In the genomic region with DNA sequence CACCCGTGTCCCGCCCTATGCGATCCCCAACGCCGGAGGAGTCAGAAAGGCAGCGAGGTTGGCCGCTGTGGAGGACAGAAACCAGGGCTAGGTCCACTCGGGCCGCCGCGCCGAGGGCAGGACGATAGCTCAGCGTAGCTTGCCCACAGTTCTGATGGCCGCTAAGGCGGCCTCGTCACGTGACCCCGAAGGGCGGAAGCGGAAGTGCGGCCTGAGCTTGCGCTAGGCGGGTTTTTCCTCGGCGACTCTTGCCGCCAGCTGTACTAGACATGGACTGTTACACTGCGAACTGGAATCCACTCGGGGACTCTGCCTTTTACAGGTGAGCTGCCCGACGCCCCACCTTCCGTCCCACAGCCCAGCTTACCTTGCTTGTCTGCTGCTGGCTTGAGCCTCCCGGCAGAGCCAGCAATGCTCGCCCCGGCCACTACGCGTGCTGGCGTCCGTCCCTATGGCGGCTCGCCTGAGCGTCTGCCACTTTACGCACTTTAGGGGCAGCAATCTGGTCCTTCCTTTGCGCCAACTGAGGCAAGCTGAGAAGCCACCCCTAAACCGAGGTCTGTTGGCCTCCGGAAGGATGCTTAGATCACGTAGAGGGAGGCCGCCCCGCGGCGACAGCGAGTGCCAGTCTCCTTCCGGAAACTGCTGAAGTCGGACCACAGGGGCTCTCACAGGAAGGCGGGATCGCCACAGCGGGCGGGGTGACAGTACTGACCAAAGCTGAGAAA, we compare ENCODE assay signal across 7 mouse cellular contexts. TPM values are rescaled to one million over a fixed set of nuclear protein-coding genes. Genes with fewer than 3 reads are reported as not detected.
DNase-seq lines count a peak whose midpoint lies in the region; ATAC-seq lines count a peak whose summit lies in the region.

Gene Vps16, plus strand, starts transcription at position 214 of the 728 bp plus-strand sequence.
Gene Pced1a, minus strand, starts transcription at position 576 of the 728 bp plus-strand sequence.

- peak within 1 kb of the TSS; percentile 91 for H3K9ac ChIP-seq in embryonic facial prominence, embryonic 12.5 days
- H3K9ac ChIP-seq in limb, embryonic 11.5 days (ENCODE audit: low read length): peak within 1 kb of the TSS; percentile 89
- peak within 1 kb of the TSS; percentile 78 for H3K9ac ChIP-seq in midbrain, embryonic 14.5 days (replicated peaks; ENCODE audit: low read length)

- H3K36me3 ChIP-seq in embryonic facial prominence, embryonic 12.5 days: 0 out of 2 replicates have a peak, but pooled peaks cover 12% of the 10 kb centered on the region
- no peaks in the 10 kb centered on the region for H3K36me3 ChIP-seq in limb, embryonic 11.5 days (ENCODE audit: control insufficient read depth, insufficient read depth, low read length)
- H3K36me3 ChIP-seq in midbrain, embryonic 14.5 days (ENCODE audit: control insufficient read depth, insufficient read depth, low read length): peaks cover 1% of the 10 kb centered on the region; the same call in 1 of the 2 replicates

- H3K4me1 ChIP-seq in embryonic facial prominence, embryonic 12.5 days: peaks cover 13% of the 10 kb centered on the region
- H3K4me1 ChIP-seq in limb, embryonic 11.5 days (ENCODE audit: control insufficient read depth, insufficient read depth, low read length): peaks cover 8% of the 10 kb centered on the region; the same call in 1 of the 2 replicates
- H3K4me1 ChIP-seq in midbrain, embryonic 14.5 days (ENCODE audit: control insufficient read depth, insufficient read depth, low read length): peaks cover 19% of the 10 kb centered on the region

- H3K27ac ChIP-seq in embryonic facial prominence, embryonic 12.5 days: peak within 1 kb of the TSS; percentile 83
- H3K27ac ChIP-seq in limb, embryonic 11.5 days (replicated peaks; ENCODE audit: low read depth, low read length): peak within 1 kb of the TSS; percentile 62
- H3K27ac ChIP-seq in midbrain, embryonic 14.5 days (replicated peaks; ENCODE audit: low read depth, low read length): peak within 1 kb of the TSS; percentile 95

- whole genome bisulfite sequencing in embryonic facial prominence, embryonic 12.5 days: under 1% methylated on average over 58 of the region's 58 CpGs
- WGBS in limb, embryonic 11.5 days: 0% methylated on average over 58 of the region's 58 CpGs
- WGBS in midbrain, embryonic 14.5 days: under 1% methylated on average over 58 of the region's 58 CpGs

- H3K27me3 ChIP-seq in embryonic facial prominence, embryonic 12.5 days: no peaks in the 10 kb centered on the region
- no peaks in the 10 kb centered on the region for H3K27me3 ChIP-seq in limb, embryonic 11.5 days (ENCODE audit: control insufficient read depth, insufficient read depth, low read length)
- H3K27me3 ChIP-seq in midbrain, embryonic 14.5 days (ENCODE audit: control insufficient read depth, insufficient read depth, low read length): no peaks in the 10 kb centered on the region

- H3K9me3 ChIP-seq in embryonic facial prominence, embryonic 12.5 days: no peaks in the 10 kb centered on the region
- H3K9me3 ChIP-seq in limb, embryonic 11.5 days (ENCODE audit: control insufficient read depth, low read length): no peaks in the 10 kb centered on the region
- no peaks in the 10 kb centered on the region for H3K9me3 ChIP-seq in midbrain, embryonic 14.5 days (ENCODE audit: control insufficient read depth, low read length)

- peak; percentile 93 for DNase-seq in adrenal gland, postnatal 25 days
- peak; percentile 99 for DNase-seq in heart, adult 11 months
- peak; percentile 95 for DNase-seq in kidney, adult 18-20 months
- peak; percentile 93 for DNase-seq in limb, embryonic 11.5 days (ENCODE audit: low spot score)
- peak; percentile 97 for DNase-seq in midbrain, embryonic 14.5 days
- DNase-seq in spleen, adult 18-20 months: peak; percentile 85 to 91

- peak; percentile 91 for ATAC-seq in embryonic facial prominence, embryonic 12.5 days (ENCODE audit: insufficient number of reproducible peaks, insufficient read depth, low FRiP score, low TSS enrichment)
- peak; percentile 94 for ATAC-seq in limb, embryonic 11.5 days (ENCODE audit: insufficient number of reproducible peaks, low FRiP score, low TSS enrichment, low read depth)
- ATAC-seq in midbrain, embryonic 14.5 days (ENCODE audit: low FRiP score, low TSS enrichment): peak; percentile 96

- peak within 1 kb of the TSS; percentile 90 for H3K4me3 ChIP-seq in embryonic facial prominence, embryonic 12.5 days
- peak within 1 kb of the TSS; percentile 82 for H3K4me3 ChIP-seq in limb, embryonic 11.5 days (ENCODE audit: low read depth, low read length)
- peak within 1 kb of the TSS; percentile 73 for H3K4me3 ChIP-seq in midbrain, embryonic 14.5 days (replicated peaks; ENCODE audit: low read depth, low read length)

- H3K4me2 ChIP-seq in embryonic facial prominence, embryonic 12.5 days (replicated peaks): peak within 1 kb of the TSS; percentile 75
- peak within 1 kb of the TSS; percentile 86 for H3K4me2 ChIP-seq in limb, embryonic 11.5 days (ENCODE audit: low read depth, severe bottlenecking)
- H3K4me2 ChIP-seq in midbrain, embryonic 14.5 days (ENCODE audit: low read length): peak within 1 kb of the TSS; percentile 80

RNA-seq across cellular contexts. Expression of gene Vps16, which starts in this region (rescaled TPM):
- 80.9 and 81.9 TPM in 2 replicates for total RNA-seq in adrenal gland, postnatal 25 days (2021)
- polyA plus RNA-seq in embryonic facial prominence, embryonic 12.5 days (2016; fragmentation: Nextera tagmentation; extraction: Ambion mirVana): 119 and 122 TPM in 2 replicates
- 79.8 and 89.2 TPM in 2 replicates for polyA plus RNA-seq in limb, embryonic 11.5 days (2014; fragmentation: Nextera tagmentation; extraction: Ambion mirVana)
- 88.2 and 88.6 TPM in 2 replicates for polyA plus RNA-seq in midbrain, embryonic 14.5 days (2014; fragmentation: Nextera tagmentation; extraction: Ambion mirVana)

RNA-seq across cellular contexts. Expression of gene Pced1a, which starts in this region (rescaled TPM):
- 18.9 and 19.9 TPM in 2 replicates for total RNA-seq in adrenal gland, postnatal 25 days (2021)
- 14.7 TPM in 2 replicates for polyA plus RNA-seq in embryonic facial prominence, embryonic 12.5 days (2016; fragmentation: Nextera tagmentation; extraction: Ambion mirVana)
- polyA plus RNA-seq in limb, embryonic 11.5 days (2014; fragmentation: Nextera tagmentation; extraction: Ambion mirVana): 10.9 and 11.4 TPM in 2 replicates
- polyA plus RNA-seq in midbrain, embryonic 14.5 days (2014; fragmentation: Nextera tagmentation; extraction: Ambion mirVana): 10.1 and 15.1 TPM in 2 replicates

Comparison
In these comparisons a context has a peak if more than half of its experiments do, and no peak if none do; other contexts are left out.
1. Peak in every context shown above with its lines: DNase-seq, ATAC-seq, H3K4me3 ChIP-seq and H3K27ac ChIP-seq.